Mouse (Mus musculus) midbrain, embryonic 14.5 days (tissue): ENCODE results near the gene Cdk7. TPM values are rescaled to one million over a fixed set of nuclear protein-coding genes. Genes with fewer than 3 reads are reported as not detected.

Experiments
- ATAC-seq: fragments of 200-750 bp; cut with Nextera tagmentation; 2 replicates; pipeline ENCODE4 v1.8.0; 2017; ENCODE audit warnings: moderate number of reproducible peaks, moderate library complexity; ENCODE audit not compliant: low FRiP score, low TSS enrichment
- DNase-seq: peaks from one replicate; pipeline ENCODE4 v3.0.0-alpha.2; 2015
- H3K27ac ChIP-seq: fragments of 300-500 bp; sonication (generic); replicated peaks from 2 replicates; pipeline ENCODE4 v1.5.1; 2014; ENCODE audit warnings: mild to moderate bottlenecking, low read depth, low read length, moderate library complexity
- H3K27me3 ChIP-seq: fragments of 300-500 bp; sonication (generic); 2 replicates; pipeline ENCODE4 v1.6.1; 2014; ENCODE audit warnings: low read length, control low read depth, mixed read lengths; ENCODE audit not compliant: control insufficient read depth, insufficient read depth
- H3K36me3 ChIP-seq: fragments of 300-500 bp; sonication (generic); 2 replicates; pipeline ENCODE4 v1.6.1; 2014; ENCODE audit warnings: low read length, control low read depth; ENCODE audit not compliant: control insufficient read depth, insufficient read depth
- H3K4me1 ChIP-seq: fragments of 300-500 bp; sonication (generic); 2 replicates; pipeline ENCODE4 v1.6.1; 2014; ENCODE audit warnings: mild to moderate bottlenecking, antibody characterized with exemption, low read length, control low read depth; ENCODE audit not compliant: control insufficient read depth, insufficient read depth
- H3K4me2 ChIP-seq: fragments of 300-500 bp; sonication (generic); 2 replicates; pipeline ENCODE4 v1.6.1; 2014; ENCODE audit warnings: mild to moderate bottlenecking, low read length, moderate library complexity
- H3K4me3 ChIP-seq: fragments of 300-500 bp; sonication (generic); replicated peaks from 2 replicates; pipeline ENCODE4 v1.5.1; 2014; ENCODE audit warnings: low read depth, low read length
- H3K9ac ChIP-seq: fragments of 300-500 bp; sonication (generic); replicated peaks from 2 replicates; pipeline ENCODE4 v1.6.1; 2014; ENCODE audit warnings: mild to moderate bottlenecking, low read length, moderate library complexity
- H3K9me3 ChIP-seq: fragments of 300-500 bp; sonication (generic); 2 replicates; pipeline ENCODE4 v1.6.1; 2016; ENCODE audit warnings: low read length, control low read depth, mixed read lengths; ENCODE audit not compliant: control insufficient read depth
- WGBS: fragments of 180-500 bp; shearing (Covaris S2); extraction: QIAGEN DNeasy Blood & Tissue Kit; methylation state at CpG from one replicate; pipeline ENCODE4 v1.1.7; 2014; 5-methylcytosine and 5-hydroxymethylcytosine counted together
- polyA plus RNA-seq: library from polyadenylated mRNA; unstranded; fragments of >200 nt; fragmentation: Nextera tagmentation; extraction: Ambion mirVana; gene quantifications from 2 replicates; pipeline ENCODE4 v1.2.1, GENCODE M21; 2014

Cdk7 gene
- polyA plus RNA-seq, 1 experiment from 2014 or later, result 46.0 TPM

DNA sequence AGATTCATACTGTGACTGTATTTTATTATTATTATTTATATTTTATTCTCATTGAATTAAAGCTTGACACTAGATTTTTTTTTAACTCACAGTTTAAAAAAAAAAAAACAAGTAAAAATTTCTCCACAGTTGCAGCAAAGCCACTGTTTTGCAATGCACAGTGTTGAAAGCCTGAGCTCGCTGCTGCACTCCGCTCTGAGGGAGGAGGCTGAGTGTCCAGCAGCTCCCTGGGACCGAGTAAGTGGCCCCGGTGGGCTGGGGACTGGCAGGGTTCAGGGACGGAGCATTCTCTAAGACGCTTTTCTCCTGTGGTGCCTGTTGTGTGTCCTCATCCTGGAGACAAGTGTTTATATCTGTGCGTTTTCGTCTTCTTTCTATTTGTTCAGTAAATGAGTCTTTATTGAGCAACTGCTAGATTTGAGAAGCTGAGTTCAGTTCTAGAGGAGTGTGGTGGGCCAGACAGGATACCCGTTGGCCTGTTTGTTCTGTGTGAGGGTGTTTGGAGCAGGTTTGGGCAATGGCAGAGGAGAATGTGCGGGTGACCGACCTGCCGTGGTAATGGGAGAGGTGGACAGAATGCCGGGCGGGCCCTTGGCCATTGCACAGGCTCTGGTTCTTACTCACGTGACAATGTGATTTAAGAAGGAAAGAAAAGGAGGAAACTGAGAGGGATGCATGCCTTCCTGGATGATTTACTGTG is 54.7 kb downstream of the Cdk7 start:
- no peak overlapping the region for H3K27ac ChIP-seq
- 90% methylated on average over 15 of the region's 15 CpGs for WGBS

DNA sequence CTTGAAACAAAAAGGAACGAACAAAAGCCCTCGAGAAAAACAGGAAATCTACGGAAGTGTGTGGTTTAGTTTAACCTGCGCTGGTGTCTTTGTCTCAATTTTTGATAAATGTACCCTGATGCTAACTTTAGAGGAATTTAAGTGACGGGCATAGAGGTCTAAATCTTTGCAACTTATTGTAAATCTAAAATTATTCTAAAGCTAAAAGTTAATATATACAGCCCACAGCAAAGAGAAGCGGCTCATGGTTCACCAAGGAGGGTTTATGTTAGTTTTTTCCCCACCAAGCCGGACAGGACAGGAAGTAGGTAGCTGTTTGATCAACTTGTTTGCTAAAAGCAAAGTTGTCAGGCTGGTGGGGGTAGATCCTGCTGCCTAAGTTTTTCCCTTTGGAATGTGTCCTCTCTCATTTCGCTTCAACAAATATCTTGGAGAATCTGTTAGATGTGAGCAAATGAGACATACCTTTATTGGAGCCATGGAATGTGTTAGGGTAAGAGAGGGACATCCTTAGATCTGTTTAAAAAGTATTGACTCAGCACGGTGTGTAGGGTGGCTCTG is 60.5 kb downstream of the Cdk7 start:
- ATAC-seq, result no peak
- WGBS, result 65% methylated on average over 9 of the region's 9 CpGs
- peaks cover 13% of the 10 kb centered on the region; the same call in 1 of the 2 replicates for H3K36me3 ChIP-seq

More for the DNA sequence above, 54.7 kb downstream of the Cdk7 start:
- Histone ChIP-seq H3K4me1 (no peaks in the 10 kb centered on the region), H3K9ac (no peak overlapping the region), H3K27me3 (no peaks in the 10 kb centered on the region), H3K36me3 (no peaks in the 10 kb centered on the region), H3K9me3 (no peaks in the 10 kb centered on the region), H3K4me2 (no peak overlapping the region), H3K4me3 (no peak overlapping the region)
- ATAC-seq (no peak), DNase-seq (no peak)

GRCm38 (mm10) chr13:100669291-100670022 is 61.3 kb downstream of the Cdk7 start, which contains the start of gene Ccdc125:
Gene Ccdc125, plus strand, starts transcription at chr13:100669717.
- H3K9me3 ChIP-seq, result no peaks in the 10 kb centered on the region
- peak within 1 kb of the TSS; percentile 42 for H3K4me3 ChIP-seq
- H3K27ac ChIP-seq, result no peak within 1 kb of the TSS
- peaks cover 13% of the 10 kb centered on the region; the same call in 1 of the 2 replicates for H3K36me3 ChIP-seq
- H3K4me1 ChIP-seq, result no peaks in the 10 kb centered on the region
- peak; percentile 46; the same call in 1 of the 2 replicates for ATAC-seq
- peak; percentile 58 for DNase-seq
- peak within 1 kb of the TSS; percentile 56 for H3K9ac ChIP-seq
- peak within 1 kb of the TSS; percentile 86 for H3K4me2 ChIP-seq
- under 1% methylated on average over 44 of the region's 44 CpGs for WGBS
- 0 out of 2 replicates have a peak, but pooled peaks cover 4% of the 10 kb centered on the region for H3K27me3 ChIP-seq

More for the DNA sequence above, 60.5 kb downstream of the Cdk7 start:
- no peak for DNase-seq
- H3K27ac ChIP-seq, result no peak overlapping the region
- 0 out of 2 replicates have a peak, but pooled peaks cover 4% of the 10 kb centered on the region for H3K27me3 ChIP-seq
- H3K4me2 ChIP-seq, result peak overlapping the region; percentile 86
- H3K4me1 ChIP-seq, result no peaks in the 10 kb centered on the region
- H3K9ac ChIP-seq, result peak overlapping the region; percentile 56; the same call in 1 of the 2 replicates
- H3K4me3 ChIP-seq, result peak overlapping the region; percentile 42; the same call in 1 of the 2 replicates
- H3K9me3 ChIP-seq, result no peaks in the 10 kb centered on the region

- WGBS, result 53% methylated on average over 4 of the region's 4 CpGs
- H3K4me3 ChIP-seq, result no peak overlapping the region
- H3K4me1 ChIP-seq, result no peaks in the 10 kb centered on the region
- no peaks in the 10 kb centered on the region for H3K27me3 ChIP-seq
- no peak for ATAC-seq
- DNase-seq, result peak; percentile 86
- no peak overlapping the region for H3K9ac ChIP-seq
- no peak overlapping the region for H3K4me2 ChIP-seq
- no peak overlapping the region for H3K27ac ChIP-seq
- H3K9me3 ChIP-seq, result no peaks in the 10 kb centered on the region
- H3K36me3 ChIP-seq, result peaks cover 12% of the 10 kb centered on the region; the same call in 1 of the 2 replicates
Observed at GRCm38 (mm10) chr13:100659864-100660456, 70.8 kb downstream of the Cdk7 start.

DNA sequence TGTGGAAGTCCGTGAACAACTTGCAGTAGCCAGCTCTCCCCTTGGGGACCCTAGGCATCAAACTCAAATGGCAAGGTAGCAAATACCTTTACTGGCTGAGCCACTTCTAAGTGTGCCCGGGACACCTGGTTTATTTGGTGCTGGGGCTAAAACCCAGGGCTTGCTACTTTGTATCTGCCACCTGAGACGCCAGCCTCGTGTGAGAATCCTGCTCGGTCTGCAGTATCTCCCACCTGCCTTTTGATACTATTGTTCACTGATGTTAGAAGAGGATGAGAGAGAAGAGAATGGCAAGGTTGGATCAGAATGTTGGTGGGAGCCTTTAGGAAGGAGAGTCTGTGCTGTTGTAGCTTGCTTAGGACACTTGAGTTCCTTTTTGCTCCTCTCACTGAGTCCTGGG is 72.6 kb downstream of the Cdk7 start:
- peaks cover 12% of the 10 kb centered on the region; the same call in 1 of the 2 replicates for H3K36me3 ChIP-seq
- DNase-seq (no peak), ATAC-seq (no peak)
- no peaks in the 10 kb centered on the region for H3K4me1 ChIP-seq
- H3K27me3 ChIP-seq, result no peaks in the 10 kb centered on the region
- no peak overlapping the region for H3K9ac ChIP-seq
- no peak overlapping the region for H3K4me2 ChIP-seq
- no peak overlapping the region for H3K27ac ChIP-seq
- no peaks in the 10 kb centered on the region for H3K9me3 ChIP-seq
- 97% methylated on average over 5 of the region's 5 CpGs for WGBS
- H3K4me3 ChIP-seq, result no peak overlapping the region

Other genes starting within 250 kb of the Cdk7 start
- gene Gtf2h2, start 238.4 kb downstream of the Cdk7 start, polyA plus RNA-seq, result 73.8 and 81.1 TPM in 2 replicates
- gene Ocln, start 178.2 kb downstream of the Cdk7 start, polyA plus RNA-seq, result 4.3 and 7.4 TPM in 2 replicates
- gene Marveld2, start 114.0 kb downstream of the Cdk7 start, polyA plus RNA-seq, result 1.9 and 2.7 TPM in 2 replicates
- 344 and 368 TPM in 2 replicates for gene Ak6, start 80.0 kb downstream of the Cdk7 start, polyA plus RNA-seq
- gene Rad17, start 79.9 kb downstream of the Cdk7 start, polyA plus RNA-seq, result 17.8 and 20.6 TPM in 2 replicates
- 30.9 and 31.3 TPM in 2 replicates for gene Taf9, start 79.4 kb downstream of the Cdk7 start, polyA plus RNA-seq
- gene Ccdc125, start 61.2 kb downstream of the Cdk7 start, polyA plus RNA-seq, result 0.58 and 2.0 TPM in 2 replicates
- 132 and 142 TPM in 2 replicates for gene Mrps36, start 13.7 kb upstream of the Cdk7 start, polyA plus RNA-seq
- 5.1 and 8.3 TPM in 2 replicates for gene Cenph, start 45.0 kb upstream of the Cdk7 start, polyA plus RNA-seq
- gene Ccnb1, start 55.6 kb upstream of the Cdk7 start, polyA plus RNA-seq, result 31.0 and 69.9 TPM in 2 replicates
- 29.0 and 38.7 TPM in 2 replicates for gene Slc30a5, start 102.5 kb upstream of the Cdk7 start, polyA plus RNA-seq